Mouse (Mus musculus) stomach, embryonic 14.5 days (tissue): ENCODE measurements around the gene Cd59b. TPM values are rescaled to one million over a fixed set of nuclear protein-coding genes. Genes with fewer than 3 reads are reported as not detected.

ENCODE experiments used
- ATAC-seq: fragments of 200-750 bp; cut with Nextera tagmentation; 2 replicates; pipeline ENCODE4 v1.8.0; 2017; ENCODE audit warnings: low read depth, moderate TSS enrichment; ENCODE audit not compliant: insufficient number of reproducible peaks, insufficient read depth, low FRiP score
- H3K27ac ChIP-seq: fragments of 300-500 bp; sonication (generic); 2 replicates; pipeline ENCODE4 v1.5.1; 2014; ENCODE audit warnings: mild to moderate bottlenecking, low read length, moderate library complexity, mixed read lengths
- H3K27me3 ChIP-seq: fragments of 300-500 bp; sonication (generic); 2 replicates; pipeline ENCODE4 v1.6.1; 2014; ENCODE audit warnings: low read length, control low read depth, mixed read lengths; ENCODE audit not compliant: control insufficient read depth, insufficient read depth
- H3K36me3 ChIP-seq: fragments of 300-500 bp; sonication (generic); 2 replicates; pipeline ENCODE4 v1.6.1; 2014; ENCODE audit warnings: mild to moderate bottlenecking, control low read depth, low read length, moderate library complexity, mixed read lengths; ENCODE audit not compliant: control insufficient read depth, insufficient read depth
- H3K4me1 ChIP-seq: fragments of 300-500 bp; sonication (generic); 2 replicates; pipeline ENCODE4 v1.6.1; 2014; ENCODE audit warnings: low read length, control low read depth, mixed read lengths; ENCODE audit not compliant: control insufficient read depth, insufficient read depth
- H3K4me2 ChIP-seq: fragments of 300-500 bp; sonication (generic); replicated peaks from 2 replicates; pipeline ENCODE4 v1.6.1; 2014; ENCODE audit warnings: low read depth, low read length, control low read depth
- H3K4me3 ChIP-seq: fragments of 300-500 bp; sonication (generic); 2 replicates; pipeline ENCODE4 v1.5.1; 2014; ENCODE audit warnings: low read depth, low read length, control low read depth
- H3K9ac ChIP-seq: fragments of 300-500 bp; sonication (generic); replicated peaks from 2 replicates; pipeline ENCODE4 v1.6.1; 2014; ENCODE audit warnings: low read depth, mild to moderate bottlenecking, control low read depth, low read length, moderate library complexity, mixed read lengths
- H3K9me3 ChIP-seq: fragments of 300-500 bp; sonication (generic); 2 replicates; pipeline ENCODE4 v1.6.1; 2016; ENCODE audit warnings: low read depth, low read length, control low read depth; ENCODE audit not compliant: control insufficient read depth
- WGBS: fragments of 180-500 bp; shearing (Covaris S2); extraction: QIAGEN DNeasy Blood & Tissue Kit; methylation state at CpG from one replicate; pipeline ENCODE4 v1.1.7; 2014; 5-methylcytosine and 5-hydroxymethylcytosine counted together
- polyA plus RNA-seq: library from polyadenylated mRNA; unstranded; fragments of >200 nt; fragmentation: Nextera tagmentation; extraction: Ambion mirVana; gene quantifications from 2 replicates; pipeline ENCODE4 v1.2.1, GENCODE M21; 2014

The Cd59b gene
- polyA plus RNA-seq, 1 experiment from 2014 or later: 6.7 TPM

DNA sequence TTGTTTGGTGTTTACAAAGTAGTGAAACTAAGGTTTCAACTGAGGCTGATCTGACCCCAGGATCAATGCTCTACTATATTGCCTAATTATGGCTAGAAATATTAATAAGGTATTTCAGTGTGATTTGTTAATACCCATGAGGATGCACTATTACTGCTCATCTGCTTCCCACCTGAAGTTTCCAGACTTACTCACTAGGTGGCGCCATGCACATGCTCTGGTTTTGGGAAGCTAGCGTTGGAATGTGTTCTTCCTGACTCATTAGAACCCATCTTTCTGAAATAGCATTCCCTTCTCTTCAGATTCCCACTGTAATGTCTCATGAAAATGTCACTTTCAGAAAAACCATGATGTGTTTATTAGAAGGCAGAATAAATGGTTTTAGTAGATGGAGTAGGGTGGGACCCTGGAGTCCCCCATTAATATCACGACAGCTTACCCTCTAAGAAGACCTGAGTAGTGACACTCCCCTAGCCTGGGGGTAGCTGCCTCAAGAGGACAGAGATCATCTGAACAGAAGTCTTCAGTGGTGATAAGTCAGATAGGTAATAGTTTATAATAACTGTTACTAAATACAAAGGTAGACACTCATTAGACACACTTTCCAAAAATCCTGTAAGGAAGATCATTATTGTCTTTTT, 34.7 kb upstream of the Cd59b start:
- peaks cover 16% of the 10 kb centered on the region for H3K36me3 ChIP-seq
- H3K4me2 ChIP-seq: no peak overlapping the region
- H3K9me3 ChIP-seq: no peaks in the 10 kb centered on the region
- no peak overlapping the region for H3K9ac ChIP-seq
- peaks cover under 1% of the 10 kb centered on the region for H3K4me1 ChIP-seq
- H3K27ac ChIP-seq: no peak overlapping the region
- ATAC-seq: no peak
- H3K4me3 ChIP-seq: no peak overlapping the region
- no peaks in the 10 kb centered on the region for H3K27me3 ChIP-seq
- WGBS: 32% methylated on average over 3 of the region's 3 CpGs

DNA sequence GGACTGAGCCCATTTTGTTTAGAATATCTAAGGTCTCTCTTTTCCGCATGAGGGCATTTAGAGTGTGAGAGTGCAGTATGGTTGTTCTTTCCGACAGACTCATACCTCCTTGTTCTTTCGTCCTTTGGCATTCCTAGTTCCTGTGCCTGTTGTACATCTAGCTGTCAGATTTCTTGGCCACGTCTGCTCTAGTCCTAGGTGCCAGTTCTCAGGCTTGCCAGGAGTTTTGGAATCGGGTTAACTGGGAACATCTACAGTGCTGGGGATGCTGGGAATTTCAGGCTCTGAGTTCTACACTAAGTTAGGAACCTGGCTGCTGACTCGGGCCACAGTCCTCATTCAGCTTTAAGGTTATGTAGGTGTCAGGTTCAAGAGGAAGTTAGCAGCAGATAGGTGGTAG, 34.1 kb upstream of the Cd59b start:
- no peak for ATAC-seq
- H3K36me3 ChIP-seq: peaks cover 16% of the 10 kb centered on the region
- 83% methylated on average over 6 of the region's 6 CpGs for WGBS

GRCm38 (mm10) chr2:104036316-104036715, 33.3 kb upstream of the Cd59b start:
- Histone ChIP-seq H3K36me3 (peaks cover 16% of the 10 kb centered on the region), H3K4me1 (no peaks in the 10 kb centered on the region), H3K9me3 (no peaks in the 10 kb centered on the region), H3K27me3 (no peaks in the 10 kb centered on the region), H3K9ac (no peak overlapping the region), H3K4me3 (no peak overlapping the region), H3K27ac (no peak overlapping the region), H3K4me2 (no peak overlapping the region)
- 60% methylated on average over 3 of the region's 3 CpGs for WGBS
- no peak for ATAC-seq

More for the DNA sequence above, 34.1 kb upstream of the Cd59b start:
- Histone ChIP-seq H3K27me3 (no peaks in the 10 kb centered on the region), H3K9me3 (no peaks in the 10 kb centered on the region), H3K4me3 (no peak overlapping the region), H3K27ac (no peak overlapping the region), H3K4me2 (no peak overlapping the region), H3K4me1 (no peaks in the 10 kb centered on the region), H3K9ac (no peak overlapping the region)

GRCm38 (mm10) chr2:104038236-104038635, 31.4 kb upstream of the Cd59b start:
- H3K4me3 ChIP-seq: no peak overlapping the region
- 72% methylated on average over 2 of the region's 2 CpGs for WGBS
- no peaks in the 10 kb centered on the region for H3K9me3 ChIP-seq
- ATAC-seq: no peak
- H3K27ac ChIP-seq: no peak overlapping the region
- no peaks in the 10 kb centered on the region for H3K27me3 ChIP-seq
- no peak overlapping the region for H3K9ac ChIP-seq
- peaks cover 16% of the 10 kb centered on the region for H3K36me3 ChIP-seq
- H3K4me2 ChIP-seq: no peak overlapping the region
- no peaks in the 10 kb centered on the region for H3K4me1 ChIP-seq

DNA sequence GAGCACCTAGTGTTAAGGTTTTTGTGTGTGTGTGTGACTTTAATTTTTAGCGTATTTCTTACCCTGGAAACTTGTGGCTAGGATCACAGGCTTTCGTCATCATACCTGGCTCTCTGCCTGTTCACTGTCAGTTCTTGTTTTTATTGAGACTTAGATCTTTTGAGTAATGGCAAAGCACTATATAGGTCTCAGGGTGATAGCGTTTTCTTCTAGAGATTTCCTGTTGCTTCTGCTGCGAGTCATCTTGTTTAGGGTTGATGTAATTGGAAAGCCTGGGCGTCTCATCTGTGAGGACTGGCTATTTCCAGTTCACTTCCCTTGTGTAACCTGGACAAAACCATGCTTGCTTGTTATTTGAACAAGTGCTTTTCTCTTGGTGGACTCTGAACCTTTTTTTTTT, 28.0 kb upstream of the Cd59b start:
- H3K9ac ChIP-seq: no peak overlapping the region
- H3K27me3 ChIP-seq: no peaks in the 10 kb centered on the region
- H3K27ac ChIP-seq: no peak overlapping the region
- no peak overlapping the region for H3K4me3 ChIP-seq
- H3K36me3 ChIP-seq: peaks cover 18% of the 10 kb centered on the region
- H3K4me1 ChIP-seq: no peaks in the 10 kb centered on the region
- ATAC-seq: no peak
- H3K4me2 ChIP-seq: no peak overlapping the region
- no peaks in the 10 kb centered on the region for H3K9me3 ChIP-seq
- 54% methylated on average over 5 of the region's 5 CpGs for WGBS

GRCm38 (mm10) chr2:104042766-104043165, 26.9 kb upstream of the Cd59b start:
- no peaks in the 10 kb centered on the region for H3K4me1 ChIP-seq
- H3K9ac ChIP-seq: no peak overlapping the region
- no peaks in the 10 kb centered on the region for H3K27me3 ChIP-seq
- no peaks in the 10 kb centered on the region for H3K9me3 ChIP-seq
- no peak overlapping the region for H3K4me2 ChIP-seq
- peaks cover 10% of the 10 kb centered on the region for H3K36me3 ChIP-seq
- H3K4me3 ChIP-seq: no peak overlapping the region
- H3K27ac ChIP-seq: no peak overlapping the region
- 91% methylated on average over 15 of the region's 15 CpGs for WGBS
- ATAC-seq: no peak

DNA sequence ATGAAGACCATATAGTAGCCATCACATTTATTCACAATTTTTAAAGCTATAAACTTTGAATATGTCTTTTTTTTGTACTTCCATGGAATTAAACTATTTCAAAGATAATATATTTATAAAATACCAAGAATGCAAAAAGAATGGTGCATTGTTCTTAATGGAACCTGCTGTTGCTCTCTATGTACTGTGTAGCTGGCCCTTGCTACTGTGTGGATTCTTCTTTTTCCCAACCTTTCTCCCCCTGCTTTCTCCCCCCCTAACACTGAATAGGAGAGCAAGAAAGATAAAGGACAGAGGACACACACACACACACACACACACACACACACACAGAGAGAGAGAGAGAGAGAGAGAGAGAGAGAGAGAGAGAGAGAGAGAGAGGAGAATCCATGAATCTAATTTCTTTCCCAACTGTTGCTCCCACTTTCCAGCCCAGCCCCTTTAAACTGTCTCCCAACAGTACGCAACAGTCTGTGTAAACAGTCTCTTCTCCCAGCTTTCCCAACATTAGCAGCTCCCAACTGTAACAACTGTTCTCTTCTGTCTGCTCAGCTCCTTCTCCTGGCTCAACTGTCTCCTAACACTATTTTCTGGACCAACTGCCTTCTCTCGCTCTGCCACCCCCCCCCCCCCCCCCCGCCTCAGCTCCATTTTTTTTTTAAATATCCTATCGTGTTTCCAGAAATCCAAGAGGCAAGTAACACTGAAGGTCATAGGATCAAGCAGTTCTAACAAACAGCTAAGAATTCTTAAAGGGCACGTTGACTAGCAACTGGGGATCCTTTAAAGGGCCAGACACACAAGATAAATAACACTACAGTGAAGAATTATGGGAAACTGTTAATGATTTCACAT, 25.8 kb upstream of the Cd59b start:
- peaks cover 8% of the 10 kb centered on the region for H3K36me3 ChIP-seq
- no peak overlapping the region for H3K9ac ChIP-seq
- H3K4me2 ChIP-seq: no peak overlapping the region
- H3K9me3 ChIP-seq: no peaks in the 10 kb centered on the region
- H3K27ac ChIP-seq: no peak overlapping the region
- 23% methylated on average over 5 of the region's 5 CpGs for WGBS
- no peak for ATAC-seq
- no peak overlapping the region for H3K4me3 ChIP-seq
- H3K4me1 ChIP-seq: no peaks in the 10 kb centered on the region
- H3K27me3 ChIP-seq: no peaks in the 10 kb centered on the region

DNA sequence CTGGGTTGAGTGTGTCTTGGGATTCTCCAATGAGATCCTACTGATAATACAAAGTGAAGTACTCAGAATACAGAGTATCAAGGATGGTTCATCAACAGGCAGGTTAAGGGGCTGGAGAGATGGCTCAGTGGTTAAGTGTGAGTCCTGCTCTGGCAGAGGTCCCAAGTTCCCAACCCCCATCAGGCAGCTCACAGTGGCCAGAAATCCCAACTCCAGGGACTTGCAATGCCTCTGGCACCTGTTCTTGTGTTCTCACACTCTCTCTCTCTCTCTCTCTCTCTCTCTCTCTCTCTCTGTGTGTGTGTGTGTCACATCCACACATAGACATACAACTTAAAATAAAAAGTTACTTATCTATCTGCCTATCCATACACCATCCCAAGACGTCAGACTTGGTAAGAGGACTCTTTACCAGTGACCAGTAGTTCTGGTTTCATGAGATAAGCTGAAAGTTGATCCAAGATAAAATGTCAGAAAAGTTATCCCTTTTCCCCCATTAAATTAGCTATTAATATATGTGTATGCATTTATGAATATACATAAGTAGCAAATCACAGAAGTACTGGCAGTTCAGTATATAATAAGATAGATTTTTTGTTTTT, 25.1 kb upstream of the Cd59b start:
- WGBS: 70% methylated on average over 1 of the region's 1 CpGs
- no peaks in the 10 kb centered on the region for H3K27me3 ChIP-seq
- H3K4me1 ChIP-seq: no peaks in the 10 kb centered on the region
- H3K9me3 ChIP-seq: no peaks in the 10 kb centered on the region
- ATAC-seq: no peak
- H3K9ac ChIP-seq: no peak overlapping the region
- no peak overlapping the region for H3K4me2 ChIP-seq
- peaks cover 8% of the 10 kb centered on the region for H3K36me3 ChIP-seq
- no peak overlapping the region for H3K4me3 ChIP-seq
- no peak overlapping the region for H3K27ac ChIP-seq
